Mouse (Mus musculus) CH12.LX (cell line): Measurements from ENCODE around the gene Gtsf1l. TPM values are rescaled to one million over a fixed set of nuclear protein-coding genes. Genes with fewer than 3 reads are reported as not detected.

Experiments
- DNase-seq: peaks from one replicate; pipeline ENCODE4 v3.0.0-alpha.2; 2013; ENCODE audit errors: extremely low read depth
- H3K27ac ChIP-seq: 2 replicates; pipeline ENCODE4 v1.5.1; 2012; ENCODE audit warnings: low read depth, mild to moderate bottlenecking, control low read depth, moderate library complexity; ENCODE audit not compliant: insufficient read depth
- H3K27me3 ChIP-seq: replicated peaks from 2 replicates; pipeline ENCODE3; 2012; ENCODE audit warnings: inconsistent platforms
- H3K36me3 ChIP-seq, 2 experiments: replicated peaks in 1 of 2; 2 replicates each; pipeline versions ENCODE3 to v1.6.1; 2012; ENCODE audit warnings: inconsistent platforms in 1 of 2, low read length in 1 of 2, mild to moderate bottlenecking in 1 of 2, mixed read lengths in 1 of 2, moderate library complexity in 1 of 2; ENCODE audit not compliant: control insufficient read depth in 1 of 2, insufficient read depth in 1 of 2
- H3K4me1 ChIP-seq, 2 experiments: 2 replicates each; pipeline ENCODE4 v1.6.1; 2012; ENCODE audit warnings: inconsistent platforms in 1 of 2, moderate library complexity in 1 of 2; ENCODE audit not compliant: insufficient read depth in 2 of 2, control insufficient read depth in 1 of 2
- H3K4me2 ChIP-seq: 2 replicates; pipeline ENCODE4 v1.6.1; 2012; ENCODE audit warnings: low read depth, mild to moderate bottlenecking, control low read depth; ENCODE audit not compliant: poor library complexity, insufficient read depth, severe bottlenecking
- H3K4me3 ChIP-seq, 3 experiments: fragments of 150-350 bp in 1 of 3; sonication (generic) in 1 of 3; replicated peaks in 1 of 3; 2 replicates each; pipeline versions ENCODE3 to v1.5.1; 2011 to 2012; ENCODE audit warnings: low read depth in 2 of 3, low read length in 2 of 3, mild to moderate bottlenecking in 2 of 3, moderate library complexity in 2 of 3, control low read depth in 1 of 3, improper control_type of control experiment in 1 of 3, inconsistent platforms in 1 of 3, mixed read lengths in 1 of 3; ENCODE audit not compliant: poor library complexity in 1 of 3
- H3K79me2 ChIP-seq: replicated peaks from 2 replicates; pipeline ENCODE4 v1.6.1; 2012; ENCODE audit warnings: mild to moderate bottlenecking, moderate library complexity; ENCODE audit not compliant: control insufficient read depth, poor library complexity, insufficient read depth, severe bottlenecking; ENCODE audit errors: extremely low read depth
- H3K9ac ChIP-seq: 2 replicates; pipeline ENCODE4 v1.6.1; 2012; ENCODE audit warnings: low read depth, mild to moderate bottlenecking, control low read depth, moderate library complexity; ENCODE audit not compliant: insufficient read depth
- H3K9me3 ChIP-seq: replicated peaks from 2 replicates; pipeline ENCODE3; 2012; ENCODE audit warnings: low read length, inconsistent platforms, mixed read lengths
- CTCF ChIP-seq, 2 experiments: IDR thresholded peaks in 1 of 2; conservative IDR thresholded peaks in 1 of 2; 2 replicates each; pipeline ENCODE4 v1.5.1; 2011 to 2012; ENCODE audit warnings: low read depth in 2 of 2, low read length in 2 of 2, improper control_type of control experiment in 1 of 2, inconsistent platforms in 1 of 2, mild to moderate bottlenecking in 1 of 2, moderate library complexity in 1 of 2
- EP300 ChIP-seq: IDR thresholded peaks from 2 replicates; pipeline ENCODE4 v1.6.1; 2011; ENCODE audit warnings: low read length, improper control_type of control experiment
- GABPA ChIP-seq: IDR thresholded peaks from 2 replicates; pipeline ENCODE4 v1.6.1; 2012; ENCODE audit warnings: low read depth, low read length, improper control_type of control experiment, inconsistent platforms; ENCODE audit not compliant: insufficient replicate concordance
- HCFC1 ChIP-seq: IDR thresholded peaks from 2 replicates; pipeline ENCODE4 v1.6.1; 2012; ENCODE audit warnings: low read depth, mild to moderate bottlenecking, inconsistent platforms, low read length, improper control_type of control experiment
- IRF4 ChIP-seq: IDR thresholded peaks from 2 replicates; pipeline ENCODE4 v1.6.1; 2014; ENCODE audit warnings: low read depth, mild to moderate bottlenecking, inconsistent platforms, low read length, improper control_type of control experiment
- JUN ChIP-seq: IDR thresholded peaks from 2 replicates; pipeline ENCODE4 v1.6.1; 2011; ENCODE audit warnings: low read depth, mild to moderate bottlenecking, low read length, improper control_type of control experiment, moderate library complexity; ENCODE audit not compliant: insufficient read depth
- KAT2A ChIP-seq: IDR thresholded peaks from 2 replicates; pipeline ENCODE4 v1.6.1; 2012; ENCODE audit warnings: low read length, improper control_type of control experiment, inconsistent platforms; ENCODE audit not compliant: insufficient replicate concordance
- MAX ChIP-seq: IDR thresholded peaks from 2 replicates; pipeline ENCODE4 v1.6.1; 2011; ENCODE audit warnings: low read length, improper control_type of control experiment
- MEF2A ChIP-seq: IDR thresholded peaks from 2 replicates; pipeline ENCODE4 v1.6.1; 2014; ENCODE audit warnings: low read depth, mild to moderate bottlenecking, inconsistent platforms, low read length, improper control_type of control experiment, borderline replicate concordance
- MYC ChIP-seq: IDR thresholded peaks from 2 replicates; pipeline ENCODE4 v1.6.1; 2011; ENCODE audit warnings: low read depth, mild to moderate bottlenecking, improper control_type of control experiment, low read length
- NELFE ChIP-seq: IDR thresholded peaks from 2 replicates; pipeline ENCODE4 v1.6.1; 2011; ENCODE audit warnings: low read depth, low read length, improper control_type of control experiment
- POLR2A ChIP-seq: IDR thresholded peaks from 2 replicates; pipeline ENCODE4 v1.6.1; 2011; ENCODE audit warnings: low read depth, mild to moderate bottlenecking, improper control_type of control experiment, low read length
- POLR2AphosphoS2 ChIP-seq: IDR thresholded peaks from 2 replicates; pipeline ENCODE4 v1.6.1; 2011; ENCODE audit warnings: low read depth, low read length, improper control_type of control experiment
- SMC3 ChIP-seq: IDR thresholded peaks from 2 replicates; pipeline ENCODE4 v1.6.1; 2011; ENCODE audit warnings: low read depth, low read length, improper control_type of control experiment
- TBP ChIP-seq: conservative IDR thresholded peaks from 2 replicates; pipeline ENCODE4 v1.6.1; 2011; ENCODE audit warnings: low read depth, low read length, improper control_type of control experiment
- TCF12 ChIP-seq: IDR thresholded peaks from 2 replicates; pipeline ENCODE4 v1.6.1; 2014; ENCODE audit warnings: low read depth, mild to moderate bottlenecking, inconsistent platforms, low read length, improper control_type of control experiment
- UBTF ChIP-seq: IDR thresholded peaks from 2 replicates; pipeline ENCODE4 v1.6.1; 2012; ENCODE audit warnings: low read depth, mild to moderate bottlenecking, inconsistent platforms, low read length, improper control_type of control experiment, moderate library complexity
- USF1 ChIP-seq: IDR thresholded peaks from 2 replicates; pipeline ENCODE4 v1.6.1; 2014; ENCODE audit warnings: low read depth, mild to moderate bottlenecking, inconsistent platforms, low read length, improper control_type of control experiment
- USF2 ChIP-seq: conservative IDR thresholded peaks from 2 replicates; pipeline ENCODE4 v1.6.1; 2011; ENCODE audit warnings: low read depth, low read length, improper control_type of control experiment
- dilution Hi-C: fragments of 300-500 bp; cut with MboI; formaldehyde crosslinking; loops from 2 replicates; pipeline ENCODE4 v1.14.3; 2020; ENCODE audit warnings: low sequenced_read_pairs; ENCODE audit not compliant: extremely low pct_unique_long_range_greater_than_20kb, extremely low pct_ligation_motif_present
- in situ Hi-C: fragments of 300-500 bp; cut with MboI; formaldehyde crosslinking; loops from 3 replicates; pipeline ENCODE4 v1.14.3; 2019; ENCODE audit warnings: low sequenced_read_pairs, low pct_ligation_motif_present, low pct_unique_long_range_greater_than_20kb, mixed read lengths
- polyA plus RNA-seq: library from polyadenylated mRNA; unstranded; fragments of >175 nt; gene quantifications from 2 replicates; pipeline ENCODE4 v1.2.1, GENCODE M21; 2012; ENCODE audit warnings: low read depth; ENCODE audit not compliant: insufficient read length
- total RNA-seq, 2 experiments: library from RNA; depleted of rRNA; stranded (reverse); fragments of 300-350 nt in 1 of 2; fragments of >200 nt in 1 of 2; gene quantifications; 2 replicates each; pipeline ENCODE4 v1.2.3; 2012 to 2014

The Gtsf1l gene
- total and polyA plus RNA-seq, 3 experiments, result not detected

- Histone ChIP-seq H3K36me3 (no peaks in the 10 kb centered on the region), H3K79me2 (no peaks in the 10 kb centered on the region)
- TF ChIP-seq JUN (no peak), MAX (no peak), TCF12 (no peak), UBTF (no peak), MEF2A (no peak)
- TF ChIP-seq, all 38 proteins: peak for 0
- Histone ChIP-seq H3K4me1 (0 out of 4 replicates have a peak, but pooled peaks cover 0 to 3% of the 10 kb centered on the region in 2 experiments), H3K4me3 (no peak overlapping the region), H3K9ac (no peak overlapping the region), H3K4me2 (no peak overlapping the region), H3K27ac (no peak overlapping the region), H3K27me3 (peaks cover 67% of the 10 kb centered on the region), H3K9me3 (peaks cover 17% of the 10 kb centered on the region)
- no peak for DNase-seq
- dilution Hi-C loops, result no loop called here
- in situ Hi-C loops, result no loop called here
These were observed 43.2 kb upstream of the Gtsf1l start for GRCm38 (mm10) chr2:163130837-163131236.

GRCm38 (mm10) chr2:163123496-163123895 lies 35.8 kb upstream of the Gtsf1l start:
- Histone ChIP-seq H3K4me3 (no peak overlapping the region), H3K79me2 (no peaks in the 10 kb centered on the region), H3K9me3 (peaks cover 9% of the 10 kb centered on the region), H3K4me1 (peaks cover 11 to 15% of the 10 kb centered on the region in 2 experiments), H3K36me3 (no peaks in the 10 kb centered on the region), H3K27me3 (peaks cover 82% of the 10 kb centered on the region), H3K27ac (no peak overlapping the region), H3K9ac (no peak overlapping the region), H3K4me2 (no peak overlapping the region)
- in situ Hi-C loops, result no loop called here
- dilution Hi-C loops, result no loop called here
- DNase-seq, result no peak
- TF ChIP-seq NELFE (no peak), IRF4 (no peak), MYC (no peak), KAT2A (no peak), POLR2AphosphoS2 (no peak), HCFC1 (no peak), SMC3 (no peak), UBTF (no peak)

- Histone ChIP-seq H3K4me1 (peaks cover 11 to 15% of the 10 kb centered on the region in 2 experiments), H3K27ac (no peak overlapping the region), H3K36me3 (no peaks in the 10 kb centered on the region), H3K79me2 (no peaks in the 10 kb centered on the region), H3K4me2 (peak overlapping the region; percentile 45), H3K9ac (no peak overlapping the region), H3K4me3 (no peak overlapping the region), H3K27me3 (peaks cover 75% of the 10 kb centered on the region), H3K9me3 (peaks cover 5% of the 10 kb centered on the region)
- in situ Hi-C loops (no loop called here), dilution Hi-C loops (no loop called here)
- DNase-seq, result no peak
- no peak for TF ChIP-seq CTCF (conservative IDR thresholded peaks at IDR 0.05 in 1 of 2, IDR thresholded peaks at IDR 0.05 in 1 of 2; ENCODE audit: low read depth in 2 of 2, low read length in 2 of 2)
- TF ChIP-seq USF2, result peak; percentile 45
- peak; percentile 16; the same call in 1 of the 2 replicates for TF ChIP-seq MAX
- TF ChIP-seq MYC, result no peak
- TF ChIP-seq TBP, result no peak
- peak; percentile 48; the same call in 1 of the 2 replicates for TF ChIP-seq USF1
- no peak for TF ChIP-seq GABPA
- no peak for TF ChIP-seq EP300
- no peak for TF ChIP-seq SMC3
- TF ChIP-seq MEF2A, result no peak
- TF ChIP-seq POLR2A, result no peak
These were observed 34.7 kb upstream of the Gtsf1l start for GRCm38 (mm10) chr2:163122319-163122718.
